Mouse (Mus musculus): ENCODE data around the gene Fbxo41.
A peak's percentile ranks its signal among the peaks of the same experiment; 100 is the strongest.
"Not testable (repeated sequence)": the region's sequence is repeated elsewhere in the genome, so short reads cannot be mapped to it uniquely, and the experiment has no call there.

Gene Fbxo41

GRCm38 (mm10) chr6:85490252-85490651 lies 12.5 kb downstream of the Fbxo41 start:
- DNase-seq = no peak

GRCm38 (mm10) chr6:85489717-85490116 lies 13.1 kb downstream of the Fbxo41 start:
- DNase-seq = no peak

- DNase-seq = no peak
Observed at GRCm38 (mm10) chr6:85488510-85488909, 14.3 kb downstream of the Fbxo41 start.

- no peak for DNase-seq
Observed at GRCm38 (mm10) chr6:85485738-85486137, 17.1 kb downstream of the Fbxo41 start.

- DNase-seq = no peak
Observed at GRCm38 (mm10) chr6:85483843-85484721, 18.7 kb downstream of the Fbxo41 start.

- DNase-seq = peak; percentile 32
Observed at GRCm38 (mm10) chr6:85480685-85481084, 22.1 kb downstream of the Fbxo41 start.

GRCm38 (mm10) chr6:85479979-85480378 lies 22.8 kb downstream of the Fbxo41 start:
- DNase-seq = no peak

GRCm38 (mm10) chr6:85478416-85478815 lies 24.4 kb downstream of the Fbxo41 start:
- no peak for DNase-seq

- DNase-seq = peak; percentile 33
Observed at GRCm38 (mm10) chr6:85477366-85477917, 25.4 kb downstream of the Fbxo41 start.

GRCm38 (mm10) chr6:85475581-85475980 lies 27.2 kb downstream of the Fbxo41 start:
- no peak for DNase-seq

GRCm38 (mm10) chr6:85472542-85472941 lies 30.3 kb downstream of the Fbxo41 start:
- DNase-seq = no peak

- peak; percentile 36 for DNase-seq
Observed at GRCm38 (mm10) chr6:85471962-85472361, 30.8 kb downstream of the Fbxo41 start.

- DNase-seq = no peak
Observed at GRCm38 (mm10) chr6:85469660-85470430, 32.9 kb downstream of the Fbxo41 start.

- DNase-seq = no peak
Observed at GRCm38 (mm10) chr6:85465381-85465780, 37.4 kb downstream of the Fbxo41 start.

- no peak for DNase-seq
Observed at GRCm38 (mm10) chr6:85459621-85460020, 43.2 kb downstream of the Fbxo41 start.

GRCm38 (mm10) chr6:85452816-85453215 lies 50.0 kb downstream of the Fbxo41 start:
- DNase-seq = no peak

GRCm38 (mm10) chr6:85452411-85452665 lies 50.5 kb downstream of the Fbxo41 start:
- DNase-seq = no peak

GRCm38 (mm10) chr6:85451664-85452410 lies 51.0 kb downstream of the Fbxo41 start, which contains the start of gene Pradc1:
Gene Pradc1 (minus strand): TSS chr6:85451970.
- peak; percentile 99 for DNase-seq

- peak; percentile 100 for DNase-seq
Observed at GRCm38 (mm10) chr6:85450697-85451663, 51.8 kb downstream of the Fbxo41 start, which contains the start of gene Cct7. Gene Cct7 (plus strand): TSS chr6:85451514.

- DNase-seq = not testable (repeated sequence)
Observed at GRCm38 (mm10) chr6:85450140-85450539, 52.7 kb downstream of the Fbxo41 start.

GRCm38 (mm10) chr6:85447351-85447750 lies 55.4 kb downstream of the Fbxo41 start:
- DNase-seq = no peak

- no peak for DNase-seq
Observed at GRCm38 (mm10) chr6:85445286-85445685, 57.5 kb downstream of the Fbxo41 start.

Measured in kidney, postnatal 10 days (tissue).